Mouse (Mus musculus) embryonic facial prominence, embryonic 11.5 days (tissue): ENCODE data around the gene Dhrs11. TPM values are rescaled to one million over a fixed set of nuclear protein-coding genes. Genes with fewer than 3 reads are reported as not detected.

Experiments
- ATAC-seq: fragments of 200-750 bp; cut with Nextera tagmentation; replicated peaks from 2 replicates; pipeline ENCODE4 v1.8.0; 2017; ENCODE audit warnings: low read depth; ENCODE audit not compliant: insufficient number of reproducible peaks, low FRiP score, low TSS enrichment
- DNase-seq: peaks from one replicate; pipeline ENCODE4 v3.0.0-alpha.2; 2015; ENCODE audit warnings: low spot score
- H3K27ac ChIP-seq: fragments of 300-500 bp; sonication (generic); replicated peaks from 2 replicates; pipeline ENCODE4 v1.5.1; 2014; ENCODE audit warnings: mild to moderate bottlenecking, low read depth, low read length, control low read depth
- H3K27me3 ChIP-seq: fragments of 300-500 bp; sonication (generic); 2 replicates; pipeline ENCODE4 v1.6.1; 2014; ENCODE audit warnings: mild to moderate bottlenecking, low read length, moderate library complexity, mixed read lengths; ENCODE audit not compliant: control insufficient read depth, insufficient read depth
- H3K36me3 ChIP-seq: fragments of 300-500 bp; sonication (generic); replicated peaks from 2 replicates; pipeline ENCODE4 v1.6.1; 2014; ENCODE audit warnings: low read depth, mild to moderate bottlenecking, low read length, moderate library complexity, mixed read lengths; ENCODE audit not compliant: control insufficient read depth, insufficient read depth
- H3K4me1 ChIP-seq: fragments of 300-500 bp; sonication (generic); 2 replicates; pipeline ENCODE4 v1.6.1; 2014; ENCODE audit warnings: low read length, mixed read lengths; ENCODE audit not compliant: control insufficient read depth, insufficient read depth
- H3K4me2 ChIP-seq: fragments of 300-500 bp; sonication (generic); 2 replicates; pipeline ENCODE4 v1.6.1; 2014; ENCODE audit warnings: low read depth, mild to moderate bottlenecking, control low read depth, low read length, moderate library complexity
- H3K4me3 ChIP-seq: fragments of 300-500 bp; sonication (generic); 2 replicates; pipeline ENCODE4 v1.5.1; 2014; ENCODE audit warnings: low read depth, low read length, control low read depth
- H3K9ac ChIP-seq: fragments of 300-500 bp; sonication (generic); replicated peaks from 2 replicates; pipeline ENCODE4 v1.6.1; 2014; ENCODE audit warnings: mild to moderate bottlenecking, control low read depth, low read length
- H3K9me3 ChIP-seq: fragments of 300-500 bp; sonication (generic); replicated peaks from 2 replicates; pipeline ENCODE4 v1.6.1; 2016; ENCODE audit warnings: mild to moderate bottlenecking, low read length, inconsistent platforms, mixed read lengths; ENCODE audit not compliant: control insufficient read depth
- WGBS: fragments of 180-500 bp; shearing (Covaris S2); extraction: QIAGEN DNeasy Blood & Tissue Kit; methylation state at CpG from one replicate; pipeline ENCODE4 v1.1.7; 2014; 5-methylcytosine and 5-hydroxymethylcytosine counted together
- polyA plus RNA-seq: library from polyadenylated mRNA; unstranded; fragments of >200 nt; fragmentation: Nextera tagmentation; extraction: Ambion mirVana; gene quantifications from 2 replicates; pipeline ENCODE4 v1.2.1, GENCODE M21; 2014

The Dhrs11 gene
- polyA plus RNA-seq, 1 experiment from 2014 or later = 11.7 TPM

GRCm38 (mm10) chr11:84818085-84818960, 10.5 kb downstream of the Dhrs11 start:
- Histone ChIP-seq H3K27ac (no peak overlapping the region), H3K4me1 (0 out of 2 replicates have a peak, but pooled peaks cover 2% of the 10 kb centered on the region), H3K9me3 (no peaks in the 10 kb centered on the region), H3K27me3 (no peaks in the 10 kb centered on the region), H3K4me3 (peak overlapping the region; percentile 62), H3K9ac (peak overlapping the region; percentile 68), H3K36me3 (no peaks in the 10 kb centered on the region), H3K4me2 (peak overlapping the region; percentile 88)
- DNase-seq = peak; percentile 84
- peak; percentile 61 for ATAC-seq
- WGBS = under 1% methylated on average over 39 of the region's 39 CpGs

- Histone ChIP-seq H3K9ac (no peak overlapping the region), H3K27ac (no peak overlapping the region), H3K4me3 (no peak overlapping the region), H3K27me3 (no peaks in the 10 kb centered on the region), H3K4me2 (no peak overlapping the region), H3K9me3 (no peaks in the 10 kb centered on the region), H3K4me1 (0 out of 2 replicates have a peak, but pooled peaks cover 2% of the 10 kb centered on the region), H3K36me3 (no peaks in the 10 kb centered on the region)
- 81% methylated on average over 6 of the region's 6 CpGs for WGBS
- ATAC-seq (no peak), DNase-seq (no peak)
These were observed 11.4 kb downstream of the Dhrs11 start for GRCm38 (mm10) chr11:84817362-84817761.

GRCm38 (mm10) chr11:84813724-84814510, 14.9 kb downstream of the Dhrs11 start:
- ATAC-seq (no peak; the same call in 1 of the 2 replicates), DNase-seq (peak; percentile 88)
- no peaks in the 10 kb centered on the region for H3K4me1 ChIP-seq
- no peak overlapping the region for H3K27ac ChIP-seq
- no peaks in the 10 kb centered on the region for H3K27me3 ChIP-seq
- H3K9me3 ChIP-seq = no peaks in the 10 kb centered on the region
- no peaks in the 10 kb centered on the region for H3K36me3 ChIP-seq
- no peak overlapping the region for H3K4me3 ChIP-seq
- WGBS = 54% methylated on average over 13 of the region's 13 CpGs
- H3K9ac ChIP-seq = no peak overlapping the region
- no peak overlapping the region for H3K4me2 ChIP-seq

GRCm38 (mm10) chr11:84804373-84804772, 24.4 kb downstream of the Dhrs11 start:
- Histone ChIP-seq H3K4me1 (no peaks in the 10 kb centered on the region), H3K9me3 (no peaks in the 10 kb centered on the region), H3K36me3 (no peaks in the 10 kb centered on the region), H3K27me3 (no peaks in the 10 kb centered on the region), H3K4me2 (no peak overlapping the region), H3K4me3 (no peak overlapping the region), H3K27ac (no peak overlapping the region), H3K9ac (no peak overlapping the region)
- DNase-seq = no peak
- ATAC-seq = no peak
- 91% methylated on average over 4 of the region's 4 CpGs for WGBS

- peak; percentile 92 for DNase-seq
- Histone ChIP-seq H3K9me3 (no peaks in the 10 kb centered on the region), H3K9ac (no peak overlapping the region), H3K4me3 (no peak overlapping the region), H3K4me2 (no peak overlapping the region), H3K4me1 (no peaks in the 10 kb centered on the region), H3K27ac (no peak overlapping the region), H3K36me3 (no peaks in the 10 kb centered on the region), H3K27me3 (no peaks in the 10 kb centered on the region)
- ATAC-seq = no peak; the same call in 1 of the 2 replicates
- WGBS = 17% methylated on average over 21 of the region's 21 CpGs
These were observed 31.0 kb downstream of the Dhrs11 start for GRCm38 (mm10) chr11:84797627-84798353.

GRCm38 (mm10) chr11:84797026-84797425, 31.8 kb downstream of the Dhrs11 start:
- no peak overlapping the region for H3K4me3 ChIP-seq
- H3K4me1 ChIP-seq = no peaks in the 10 kb centered on the region
- no peaks in the 10 kb centered on the region for H3K36me3 ChIP-seq
- no peak overlapping the region for H3K4me2 ChIP-seq
- ATAC-seq = no peak
- DNase-seq = no peak
- 40% methylated on average over 10 of the region's 10 CpGs for WGBS
- H3K27me3 ChIP-seq = no peaks in the 10 kb centered on the region
- H3K9me3 ChIP-seq = no peaks in the 10 kb centered on the region
- no peak overlapping the region for H3K9ac ChIP-seq
- no peak overlapping the region for H3K27ac ChIP-seq

GRCm38 (mm10) chr11:84794496-84795113, 34.2 kb downstream of the Dhrs11 start:
- no peaks in the 10 kb centered on the region for H3K27me3 ChIP-seq
- DNase-seq (peak; percentile 90), ATAC-seq (peak; percentile 81)
- H3K27ac ChIP-seq = no peak overlapping the region
- peak overlapping the region; percentile 16; the same call in 1 of the 2 replicates for H3K4me2 ChIP-seq
- H3K4me3 ChIP-seq = no peak overlapping the region
- H3K36me3 ChIP-seq = no peaks in the 10 kb centered on the region
- no peaks in the 10 kb centered on the region for H3K9me3 ChIP-seq
- 11% methylated on average over 17 of the region's 17 CpGs for WGBS
- no peak overlapping the region; the same call in 1 of the 2 replicates for H3K9ac ChIP-seq
- no peaks in the 10 kb centered on the region for H3K4me1 ChIP-seq
